ENCODE assay signal across 8 mouse cellular contexts in genomic region chr5:149050588-149051160, GRCm38 (mm10). TPM values are rescaled to one million over a fixed set of nuclear protein-coding genes. Genes with fewer than 3 reads are reported as not detected.
DNase-seq lines count a peak whose midpoint lies in the region; ATAC-seq lines count a peak whose summit lies in the region.

No protein-coding gene starts in this region.

- peaks cover 2% of the 10 kb centered on the region; the same call in 1 of the 2 replicates for H3K36me3 ChIP-seq in neural tube, embryonic 11.5 days (ENCODE audit: control insufficient read depth, insufficient read depth, low read length)
- H3K36me3 ChIP-seq in forebrain, embryonic 11.5 days (ENCODE audit: control insufficient read depth, insufficient read depth, low read length): no peaks in the 10 kb centered on the region; the same call in 1 of the 2 replicates
- peaks cover 10% of the 10 kb centered on the region for H3K36me3 ChIP-seq in limb, embryonic 11.5 days (ENCODE audit: control insufficient read depth, insufficient read depth, low read length)
- peaks cover under 1% of the 10 kb centered on the region; the same call in 1 of the 2 replicates for H3K36me3 ChIP-seq in stomach, embryonic 15.5 days

- peaks cover 6% of the 10 kb centered on the region for H3K4me1 ChIP-seq in neural tube, embryonic 11.5 days (ENCODE audit: control insufficient read depth, insufficient read depth, low read length)
- H3K4me1 ChIP-seq in forebrain, embryonic 11.5 days (replicated peaks; ENCODE audit: control insufficient read depth, insufficient read depth, low read length): no peaks in the 10 kb centered on the region; the same call in 1 of the 2 replicates
- H3K4me1 ChIP-seq in limb, embryonic 11.5 days (ENCODE audit: control insufficient read depth, insufficient read depth, low read length): 0 out of 2 replicates have a peak, but pooled peaks cover 7% of the 10 kb centered on the region
- H3K4me1 ChIP-seq in stomach, embryonic 15.5 days: 0 out of 2 replicates have a peak, but pooled peaks cover 3% of the 10 kb centered on the region

- H3K9ac ChIP-seq in neural tube, embryonic 11.5 days (ENCODE audit: low read length): peak overlapping the region; percentile 100
- H3K9ac ChIP-seq in forebrain, embryonic 11.5 days (ENCODE audit: low read length): peak overlapping the region; percentile 99
- H3K9ac ChIP-seq in limb, embryonic 11.5 days (ENCODE audit: low read length): peak overlapping the region; percentile 100
- H3K9ac ChIP-seq in stomach, embryonic 15.5 days: peak overlapping the region; percentile 95; the same call in 1 of the 2 replicates

- ATAC-seq in neural tube, embryonic 11.5 days (ENCODE audit: insufficient read depth, low FRiP score, low TSS enrichment): no peak
- ATAC-seq in forebrain, embryonic 11.5 days (replicated peaks; ENCODE audit: low FRiP score): no peak
- no peak for ATAC-seq in limb, embryonic 11.5 days (ENCODE audit: insufficient number of reproducible peaks, low FRiP score, low TSS enrichment, low read depth)
- ATAC-seq in stomach, embryonic 15.5 days (ENCODE audit: insufficient read depth, low FRiP score, low read depth): no peak

- no peaks in the 10 kb centered on the region for H3K27me3 ChIP-seq in neural tube, embryonic 11.5 days (ENCODE audit: control insufficient read depth, insufficient read depth, low read length)
- no peaks in the 10 kb centered on the region for H3K27me3 ChIP-seq in forebrain, embryonic 11.5 days (ENCODE audit: control insufficient read depth, insufficient read depth, low read length)
- no peaks in the 10 kb centered on the region for H3K27me3 ChIP-seq in limb, embryonic 11.5 days (ENCODE audit: control insufficient read depth, insufficient read depth, low read length)
- H3K27me3 ChIP-seq in stomach, embryonic 15.5 days (replicated peaks): no peaks in the 10 kb centered on the region

- H3K4me3 ChIP-seq in neural tube, embryonic 11.5 days (ENCODE audit: low read depth, low read length): peak overlapping the region; percentile 91
- peak overlapping the region; percentile 93 for H3K4me3 ChIP-seq in forebrain, embryonic 11.5 days (ENCODE audit: low read depth, low read length)
- peak overlapping the region; percentile 83 for H3K4me3 ChIP-seq in limb, embryonic 11.5 days (ENCODE audit: low read depth, low read length)
- peak overlapping the region; percentile 80 for H3K4me3 ChIP-seq in stomach, embryonic 15.5 days (replicated peaks)

- WGBS in neural tube, embryonic 11.5 days: 34% methylated on average over 10 of the region's 10 CpGs
- 33% methylated on average over 10 of the region's 10 CpGs for WGBS in forebrain, embryonic 11.5 days
- WGBS in limb, embryonic 11.5 days: 33% methylated on average over 10 of the region's 10 CpGs
- 11% methylated on average over 10 of the region's 10 CpGs for WGBS in stomach, embryonic 15.5 days

- peak overlapping the region; percentile 92 for H3K4me2 ChIP-seq in neural tube, embryonic 11.5 days (ENCODE audit: low read depth)
- H3K4me2 ChIP-seq in forebrain, embryonic 11.5 days (ENCODE audit: low read depth, low read length, severe bottlenecking): peak overlapping the region; percentile 71
- H3K4me2 ChIP-seq in limb, embryonic 11.5 days (ENCODE audit: low read depth, severe bottlenecking): peak overlapping the region; percentile 92
- peak overlapping the region; percentile 76 for H3K4me2 ChIP-seq in stomach, embryonic 15.5 days

- no peak overlapping the region; the same call in 1 of the 2 replicates for H3K27ac ChIP-seq in neural tube, embryonic 11.5 days (ENCODE audit: low read depth, low read length)
- peak overlapping the region; percentile 99; the same call in 1 of the 2 replicates for H3K27ac ChIP-seq in forebrain, embryonic 11.5 days (ENCODE audit: low read depth, low read length)
- peak overlapping the region; percentile 99 for H3K27ac ChIP-seq in limb, embryonic 11.5 days (replicated peaks; ENCODE audit: low read depth, low read length)
- peak overlapping the region; percentile 99 for H3K27ac ChIP-seq in stomach, embryonic 15.5 days

- no peak for DNase-seq in neural tube, embryonic 11.5 days (ENCODE audit: low spot score)
- DNase-seq in neural tube, embryonic 10.5 days (ENCODE audit: extremely low spot score, low spot score): no peak
- no peak for DNase-seq in forebrain, embryonic 11.5 days (ENCODE audit: low spot score)
- DNase-seq in limb, embryonic 11.5 days (ENCODE audit: low spot score): no peak
- no peak for DNase-seq in left cerebral cortex, adult 18-20 months (ENCODE audit: low spot score in 2 of 2)
- no peak for DNase-seq in gastrocnemius, postnatal 10 days
- DNase-seq in urinary bladder, postnatal 25 days (ENCODE audit: low spot score): no peak

- no peaks in the 10 kb centered on the region for H3K9me3 ChIP-seq in neural tube, embryonic 11.5 days (ENCODE audit: control insufficient read depth, low read length)
- H3K9me3 ChIP-seq in forebrain, embryonic 11.5 days (ENCODE audit: control insufficient read depth, low read length): no peaks in the 10 kb centered on the region
- H3K9me3 ChIP-seq in limb, embryonic 11.5 days (ENCODE audit: control insufficient read depth, low read length): no peaks in the 10 kb centered on the region
- no peaks in the 10 kb centered on the region for H3K9me3 ChIP-seq in stomach, embryonic 15.5 days

RNA-seq across cellular contexts. Expression of gene Gm42791, which starts 55.7 kb away (rescaled TPM):
- 0.50 and 2.0 TPM in 2 replicates for polyA plus RNA-seq in neural tube, embryonic 11.5 days (2014; fragmentation: Nextera tagmentation; extraction: Ambion mirVana)
- 4.6 TPM in 1 of 2 replicates, not detected in the other for polyA plus RNA-seq in forebrain, embryonic 11.5 days (2014; fragmentation: Nextera tagmentation; extraction: Ambion mirVana)
- 1.9 TPM in 1 of 2 replicates, not detected in the other for polyA plus RNA-seq in limb, embryonic 11.5 days (2014; fragmentation: Nextera tagmentation; extraction: Ambion mirVana)
- polyA plus RNA-seq in stomach, embryonic 15.5 days (2015; fragmentation: Nextera tagmentation; extraction: Ambion mirVana): 0.67 and 0.80 TPM in 2 replicates
- total RNA-seq in left cerebral cortex, adult 18-20 months (2021): 10 to 100 TPM; 31.6 to 40.1 TPM
- 1 to 10 TPM in 1 of 2 experiments, under 1 TPM in 1; 0.89 to 3.7 TPM for total RNA-seq in gastrocnemius, postnatal 10 days (2021)
